Mouse (Mus musculus) cerebral cortex, adult 2 months (tissue): Measurements from ENCODE around the gene Ppp2r3c.

ENCODE experiments used
- WGBS: fragments of 180-500 bp; shearing (Covaris S2); methylation state at CpG from one replicate; pipeline ENCODE4 v1.1.7; 2018; 5-methylcytosine and 5-hydroxymethylcytosine counted together

The Ppp2r3c gene

DNA sequence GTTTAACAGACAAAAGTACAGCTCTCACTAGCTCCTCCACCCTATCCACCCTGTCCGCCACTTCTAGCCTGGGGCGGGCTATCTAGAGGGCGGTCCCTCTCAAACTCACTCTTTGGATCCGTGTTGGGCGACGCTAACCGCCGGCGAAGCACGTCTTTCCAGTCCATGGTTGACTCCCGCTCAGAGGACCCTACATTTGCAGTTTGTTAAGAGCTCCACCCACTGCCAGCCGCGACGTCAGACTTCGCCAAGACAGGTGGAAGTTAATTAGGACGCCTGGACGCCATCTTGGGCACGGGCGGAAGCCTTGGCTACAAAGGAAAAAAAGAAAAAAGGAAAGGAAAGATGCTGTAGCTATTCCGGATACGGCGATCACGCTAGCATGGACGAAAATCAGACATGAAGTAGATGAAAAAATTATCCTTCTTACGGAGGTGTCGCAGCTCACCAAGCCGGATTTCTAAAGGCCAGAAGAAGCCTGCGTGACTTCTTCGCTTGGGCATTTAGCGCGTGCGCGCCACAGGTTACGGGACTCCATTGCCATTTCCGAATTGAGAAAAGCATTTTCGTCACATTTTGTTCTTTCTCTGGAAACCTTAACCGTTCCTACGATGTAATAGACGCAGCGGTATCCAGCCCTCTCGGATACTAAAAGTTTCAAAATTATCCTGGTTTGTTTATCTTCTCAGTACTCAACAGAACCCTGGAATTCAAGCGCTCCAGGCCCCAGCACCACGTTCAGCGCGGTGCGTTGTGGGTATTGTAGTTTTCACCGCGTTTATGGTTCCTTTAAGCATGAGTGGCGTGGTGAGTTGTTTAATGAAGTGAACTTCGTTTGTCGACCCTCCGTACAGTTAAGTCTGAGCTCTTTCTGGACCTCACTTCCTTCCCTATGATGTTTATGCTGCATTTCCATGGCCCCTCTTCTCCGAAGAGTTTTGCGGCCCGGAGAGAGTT is at the start of gene Ppp2r3c:
Ppp2r3c (minus strand) TSS at position 514 of the 957 bp plus-strand sequence.
- under 1% methylated on average over 55 of the region's 55 CpGs for WGBS

DNA sequence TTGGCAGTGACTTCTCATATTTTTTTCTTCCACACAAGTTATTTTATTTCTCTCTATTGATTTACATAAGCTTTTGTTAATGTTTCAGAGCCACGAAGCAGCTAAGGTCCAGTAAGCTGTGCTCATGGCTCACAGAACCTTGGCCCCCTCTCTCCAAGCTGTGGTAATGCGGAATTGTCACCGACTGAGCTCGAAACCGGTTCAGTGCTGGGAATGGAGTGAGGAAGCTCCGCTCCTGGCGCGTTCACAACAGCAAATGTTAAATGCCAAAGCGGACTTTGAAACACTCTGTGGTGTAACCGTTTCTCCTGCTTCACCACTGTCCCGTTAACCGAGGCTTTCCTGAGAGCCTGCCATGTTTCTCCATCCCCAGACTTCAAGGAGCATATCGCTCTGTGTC is 41.8 kb upstream of the Ppp2r3c start:
- WGBS, result 62% methylated on average over 13 of the region's 13 CpGs

DNA sequence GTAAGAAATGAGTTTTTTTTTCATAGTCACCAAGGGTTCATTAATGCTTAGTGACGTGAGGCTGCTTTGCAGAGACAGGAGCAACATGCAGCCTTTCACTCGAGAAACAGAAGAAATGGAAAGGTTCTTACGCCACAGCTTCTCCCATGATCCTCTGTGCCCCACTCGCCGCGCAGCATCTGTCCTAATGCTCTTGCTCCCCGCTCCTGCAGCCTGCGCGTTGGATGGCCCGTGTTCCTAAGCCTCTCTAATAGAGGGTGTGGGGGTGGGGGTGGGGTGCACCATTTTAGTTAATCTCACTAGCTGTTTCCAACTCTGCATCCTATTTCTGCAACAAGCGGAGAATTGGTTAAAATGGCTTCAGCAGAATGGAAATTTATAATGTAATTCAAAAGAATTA is 41.2 kb upstream of the Ppp2r3c start:
- WGBS, result 60% methylated on average over 11 of the region's 11 CpGs

DNA sequence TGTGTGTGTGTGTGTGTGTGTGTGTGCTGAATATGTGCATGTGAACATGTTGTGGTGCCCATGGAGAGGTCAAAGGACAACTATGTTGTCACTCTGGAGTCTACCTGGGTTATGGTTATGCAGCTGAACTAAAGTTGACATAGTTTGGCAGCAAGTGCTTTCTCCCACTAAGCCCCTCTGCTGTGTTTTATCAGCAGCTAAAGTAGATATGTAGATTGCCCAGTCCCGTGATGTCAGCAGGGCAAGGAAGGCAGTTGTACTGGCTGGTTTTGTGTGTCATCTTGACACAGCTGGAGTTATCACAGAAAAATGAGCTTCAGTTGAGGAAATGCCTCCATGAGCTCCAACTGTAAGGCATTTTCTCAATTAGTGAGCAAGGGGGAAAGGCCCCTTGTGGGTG is 40.2 kb upstream of the Ppp2r3c start:
- 90% methylated on average over 1 of the region's 1 CpGs for WGBS

DNA sequence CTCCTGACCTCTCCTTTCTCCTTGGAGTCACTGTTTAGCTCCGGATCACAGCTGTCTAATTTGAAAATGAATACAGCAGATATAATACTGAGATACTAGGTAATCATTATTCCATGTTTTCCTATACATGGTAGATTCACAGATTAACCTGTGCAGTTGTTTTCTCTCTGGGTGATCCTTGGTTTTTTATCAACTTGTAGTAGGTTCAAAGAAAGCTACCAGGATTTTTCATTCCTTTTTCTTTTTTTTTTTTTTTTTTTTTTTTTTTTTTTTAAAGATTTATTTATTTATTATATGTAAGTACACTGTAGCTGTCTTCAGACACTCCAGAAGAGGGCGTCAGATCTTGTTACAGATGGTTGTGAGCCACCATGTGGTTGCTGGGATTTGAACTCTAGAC is 35.7 kb upstream of the Ppp2r3c start:
- 98% methylated on average over 2 of the region's 2 CpGs for WGBS

DNA sequence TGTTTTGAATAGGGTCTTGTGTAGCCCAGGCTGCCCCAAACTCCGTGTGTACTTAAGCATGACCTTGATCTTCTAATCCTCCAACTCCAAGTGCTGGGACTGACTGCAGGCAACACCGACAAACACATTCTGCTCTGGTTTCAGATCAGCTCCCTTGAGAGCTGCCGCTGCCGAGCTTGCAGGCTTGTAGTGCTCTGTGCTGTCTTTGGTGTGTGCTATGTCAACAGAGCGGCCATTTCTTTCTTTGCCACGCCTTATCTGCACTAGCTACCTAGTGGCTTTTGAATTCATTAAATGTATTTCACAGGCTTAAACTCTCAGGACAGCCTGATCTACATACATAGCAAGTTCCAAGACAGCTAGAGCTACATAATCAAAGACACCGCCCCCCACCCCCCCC is 30.9 kb upstream of the Ppp2r3c start:
- 97% methylated on average over 7 of the region's 7 CpGs for WGBS

DNA sequence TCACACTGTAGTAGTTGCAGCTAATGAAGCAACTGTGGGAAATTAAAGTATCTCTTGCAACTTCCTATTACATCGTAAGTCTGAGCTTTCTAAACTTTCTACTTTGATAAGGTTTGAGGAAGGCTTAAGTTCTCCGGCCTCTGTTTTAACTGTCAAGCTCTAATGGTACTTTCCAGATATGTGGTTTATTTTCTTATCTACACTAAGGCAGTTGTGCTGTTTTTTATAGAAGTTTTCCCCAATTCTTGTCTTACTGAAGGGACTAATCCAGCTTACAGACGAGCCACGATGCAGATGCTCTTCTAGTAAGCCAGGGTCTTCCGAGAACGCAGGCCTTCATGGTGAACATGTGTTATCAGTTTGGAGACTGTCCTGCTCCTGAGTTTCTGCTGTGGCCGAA is 26.6 kb upstream of the Ppp2r3c start:
- 96% methylated on average over 7 of the region's 7 CpGs for WGBS

DNA sequence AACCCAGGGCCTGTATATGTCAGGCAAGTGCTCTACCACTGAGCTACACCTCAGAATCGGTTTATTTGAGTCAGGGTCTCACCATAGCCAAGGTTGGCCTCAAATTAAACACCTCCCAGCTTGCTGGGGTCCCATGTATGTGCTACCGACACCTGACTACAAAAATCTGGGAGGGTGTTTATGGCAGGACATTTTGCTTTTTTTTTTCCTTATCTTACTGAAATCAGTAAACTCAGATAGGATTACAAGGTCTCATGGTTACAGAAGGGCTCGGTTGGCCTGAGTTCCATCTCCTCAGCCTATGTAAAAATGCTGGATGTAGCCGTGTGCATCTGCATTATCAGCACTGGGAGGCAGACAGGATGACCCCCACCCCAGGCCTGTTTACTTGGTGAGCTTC is 26.0 kb upstream of the Ppp2r3c start:
- WGBS, result 89% methylated on average over 4 of the region's 4 CpGs

DNA sequence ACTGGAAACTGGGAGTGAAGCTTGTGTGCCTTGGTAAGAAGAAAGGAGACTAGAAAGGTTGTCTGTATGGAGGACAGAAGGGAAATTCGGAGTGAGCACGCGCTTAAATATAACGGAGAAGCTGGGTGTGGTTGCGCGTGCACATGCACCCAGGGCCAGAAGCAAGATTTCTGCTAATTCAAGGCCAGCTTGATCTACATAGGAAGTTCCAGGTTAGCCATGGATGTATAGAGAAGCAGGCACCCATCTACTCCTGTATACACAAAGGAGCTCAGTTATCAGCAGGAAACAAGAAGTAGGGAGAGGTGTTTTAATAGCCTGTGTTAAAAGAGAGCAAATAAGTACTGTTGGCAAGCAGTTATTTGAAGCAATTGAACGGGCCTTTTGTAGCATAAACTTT is 22.9 kb upstream of the Ppp2r3c start:
- 83% methylated on average over 7 of the region's 7 CpGs for WGBS

DNA sequence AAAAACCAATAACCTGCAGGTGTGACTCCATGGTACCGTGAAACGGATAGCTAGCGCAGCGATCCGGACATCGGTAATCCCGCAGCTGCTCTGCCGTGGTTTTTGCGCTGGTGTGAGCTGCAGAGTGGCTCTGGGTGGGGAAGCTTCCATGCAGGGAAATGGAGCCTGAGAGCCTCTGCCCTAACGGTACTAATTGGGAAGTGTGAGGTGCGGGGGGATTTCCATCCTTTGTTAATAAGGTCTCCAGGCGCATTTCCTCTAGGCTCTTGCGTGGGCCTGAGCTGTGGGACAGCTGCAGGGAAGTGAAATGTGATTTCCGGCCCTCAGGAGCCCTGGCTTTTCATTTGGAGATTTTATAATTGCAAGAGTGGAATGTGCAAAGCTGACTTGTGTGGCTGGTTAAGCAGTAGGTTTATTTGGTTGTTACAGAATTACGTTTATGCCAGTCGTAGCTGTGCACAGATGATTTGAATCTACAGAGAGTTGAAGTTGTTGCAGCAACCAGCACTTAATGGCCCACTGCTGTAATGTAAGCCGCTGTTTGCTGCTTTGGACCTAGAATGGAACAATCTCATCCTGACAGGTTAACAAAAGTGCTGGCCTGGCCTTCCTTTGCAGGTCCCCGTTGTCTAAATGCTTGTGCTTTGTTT is 19.0 kb upstream of the Ppp2r3c start:
- whole genome bisulfite sequencing, result 81% methylated on average over 18 of the region's 18 CpGs

DNA sequence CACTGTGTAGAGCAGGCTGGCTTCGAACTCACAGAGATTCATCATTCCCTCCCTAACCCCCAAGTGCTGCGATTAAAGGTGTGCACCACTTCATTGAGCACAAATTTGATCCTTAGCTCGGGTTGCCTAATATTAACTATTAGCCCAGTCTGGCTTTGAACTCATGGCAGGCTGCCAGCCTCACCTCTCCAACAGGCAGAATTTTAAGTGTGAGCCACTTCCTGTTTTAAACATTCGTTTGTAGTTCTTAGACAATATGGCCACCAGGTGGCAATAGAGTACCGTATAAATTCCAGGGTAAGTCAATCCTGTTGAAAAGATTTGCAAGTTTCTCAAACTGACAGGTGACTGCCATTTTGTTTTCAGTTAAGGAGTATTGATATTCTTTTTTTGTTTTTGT is 12.4 kb upstream of the Ppp2r3c start:
- 31% methylated on average over 5 of the region's 5 CpGs for WGBS

DNA sequence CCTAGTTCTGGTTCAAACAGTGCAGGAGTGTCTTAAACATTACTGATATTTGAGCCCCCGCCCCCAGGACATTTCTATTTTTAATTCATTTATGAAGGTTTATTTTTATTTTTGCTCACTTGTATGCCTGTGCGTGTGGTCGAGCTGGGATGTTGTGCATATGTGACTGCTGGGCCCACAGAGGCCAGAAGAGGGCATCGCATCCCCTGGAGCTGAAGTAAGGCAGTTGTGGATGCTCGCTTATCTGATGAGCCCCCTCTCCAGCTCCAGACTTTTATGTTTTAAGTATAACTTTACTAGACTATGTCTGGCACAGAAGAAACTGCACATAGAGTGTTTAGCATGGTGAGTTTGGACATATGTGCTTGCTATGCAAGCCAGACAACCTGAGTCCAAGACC is 11.1 kb upstream of the Ppp2r3c start:
- WGBS, result 83% methylated on average over 5 of the region's 5 CpGs

DNA sequence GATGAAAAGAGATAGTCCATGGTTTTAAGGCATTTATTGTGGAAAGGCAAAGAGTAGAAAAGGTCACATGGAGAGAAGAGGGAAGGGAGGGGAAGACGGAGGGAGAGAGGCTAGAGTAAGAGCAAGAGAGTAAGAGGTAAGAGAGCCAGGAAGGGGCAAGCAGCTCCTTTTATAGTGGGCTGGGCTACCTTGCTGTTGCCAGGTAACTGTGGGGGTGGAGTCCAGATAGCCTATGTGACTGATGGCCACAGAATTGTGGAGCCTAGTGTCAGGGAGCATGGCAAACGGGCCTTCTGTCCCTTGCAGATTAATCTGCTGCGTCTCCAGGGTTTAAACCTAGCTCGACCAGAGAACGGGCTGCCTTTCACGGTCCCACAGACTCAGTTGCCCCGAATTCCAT is 9.0 kb upstream of the Ppp2r3c start:
- WGBS, result 94% methylated on average over 7 of the region's 7 CpGs

DNA sequence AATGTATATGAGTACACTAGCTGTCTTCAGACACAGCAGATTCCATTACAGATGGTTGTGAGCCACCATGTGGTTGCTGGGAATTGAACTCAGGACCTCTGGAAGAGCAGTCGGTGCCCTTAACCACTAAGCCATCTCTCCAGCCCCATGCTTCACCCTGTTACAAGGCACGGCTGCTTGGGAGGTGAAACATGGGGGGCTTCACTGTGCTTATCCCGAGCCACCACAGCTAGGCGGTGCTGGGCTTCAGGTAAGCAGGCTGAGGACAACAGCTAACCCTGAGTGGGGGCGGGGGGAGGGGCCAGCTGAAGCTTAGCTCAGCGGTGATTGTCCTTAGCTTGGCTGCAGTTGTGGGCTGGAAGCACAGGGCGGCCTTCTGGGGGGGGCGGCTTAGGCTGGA is 6.7 kb upstream of the Ppp2r3c start:
- 85% methylated on average over 8 of the region's 8 CpGs for WGBS

DNA sequence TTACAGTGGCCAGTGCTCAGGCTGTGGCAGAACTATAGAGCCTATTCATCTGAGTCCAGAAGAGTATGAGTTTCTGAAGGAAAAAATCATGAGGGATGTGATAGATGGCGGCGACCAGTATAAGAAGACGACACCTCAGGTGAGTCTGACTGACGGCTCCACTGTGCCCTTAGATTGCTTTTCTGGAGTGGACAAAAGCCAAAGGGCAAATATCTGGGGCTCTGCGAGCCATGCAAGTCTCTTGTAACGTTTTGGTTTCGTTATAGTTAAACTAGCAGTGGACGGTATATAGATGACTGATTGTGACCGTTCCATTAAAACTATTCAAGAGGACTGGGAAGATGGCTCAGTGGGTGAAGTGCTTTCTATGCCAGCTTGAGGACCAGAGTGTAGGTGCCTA is 5.9 kb upstream of the Ppp2r3c start:
- WGBS, result 95% methylated on average over 9 of the region's 9 CpGs

DNA sequence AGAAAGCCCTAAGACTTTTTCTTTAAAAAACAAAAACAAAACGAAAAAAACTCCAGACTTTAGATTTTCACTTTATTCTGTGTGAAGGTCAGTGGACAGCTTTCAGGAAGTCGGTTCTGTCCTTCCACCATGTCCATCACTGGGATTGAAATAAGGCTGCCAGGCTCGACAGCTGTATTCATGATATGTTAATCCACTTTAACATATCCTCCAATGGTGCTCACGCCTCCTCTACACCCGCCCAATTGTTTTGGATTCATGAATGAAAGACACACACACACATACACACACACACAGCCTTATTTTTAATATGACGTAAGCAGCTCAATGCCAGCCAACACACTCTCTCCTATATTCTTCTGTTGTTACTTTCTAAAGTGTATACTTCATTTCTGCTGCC is 4.8 kb upstream of the Ppp2r3c start:
- WGBS, result 61% methylated on average over 6 of the region's 6 CpGs

DNA sequence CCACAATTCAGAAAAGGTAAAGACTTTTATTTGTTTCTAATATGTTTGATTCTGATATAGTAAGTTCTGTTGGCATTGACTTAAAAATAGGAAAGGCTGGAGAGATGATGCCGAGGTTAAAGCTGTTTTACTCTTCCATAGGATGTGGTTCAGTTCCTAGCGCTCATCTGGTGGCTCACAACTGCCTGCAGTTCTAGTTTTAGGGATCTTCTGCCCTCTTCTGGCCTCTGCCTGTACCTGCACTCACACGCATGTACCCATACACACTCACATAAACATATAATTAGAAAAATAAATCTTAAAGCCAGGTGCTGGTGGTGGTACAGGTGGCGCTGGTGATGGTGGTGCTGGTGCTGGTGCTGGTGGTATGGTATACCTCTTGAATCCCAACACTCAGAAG is 3.6 kb upstream of the Ppp2r3c start:
- WGBS, result 99% methylated on average over 4 of the region's 4 CpGs

DNA sequence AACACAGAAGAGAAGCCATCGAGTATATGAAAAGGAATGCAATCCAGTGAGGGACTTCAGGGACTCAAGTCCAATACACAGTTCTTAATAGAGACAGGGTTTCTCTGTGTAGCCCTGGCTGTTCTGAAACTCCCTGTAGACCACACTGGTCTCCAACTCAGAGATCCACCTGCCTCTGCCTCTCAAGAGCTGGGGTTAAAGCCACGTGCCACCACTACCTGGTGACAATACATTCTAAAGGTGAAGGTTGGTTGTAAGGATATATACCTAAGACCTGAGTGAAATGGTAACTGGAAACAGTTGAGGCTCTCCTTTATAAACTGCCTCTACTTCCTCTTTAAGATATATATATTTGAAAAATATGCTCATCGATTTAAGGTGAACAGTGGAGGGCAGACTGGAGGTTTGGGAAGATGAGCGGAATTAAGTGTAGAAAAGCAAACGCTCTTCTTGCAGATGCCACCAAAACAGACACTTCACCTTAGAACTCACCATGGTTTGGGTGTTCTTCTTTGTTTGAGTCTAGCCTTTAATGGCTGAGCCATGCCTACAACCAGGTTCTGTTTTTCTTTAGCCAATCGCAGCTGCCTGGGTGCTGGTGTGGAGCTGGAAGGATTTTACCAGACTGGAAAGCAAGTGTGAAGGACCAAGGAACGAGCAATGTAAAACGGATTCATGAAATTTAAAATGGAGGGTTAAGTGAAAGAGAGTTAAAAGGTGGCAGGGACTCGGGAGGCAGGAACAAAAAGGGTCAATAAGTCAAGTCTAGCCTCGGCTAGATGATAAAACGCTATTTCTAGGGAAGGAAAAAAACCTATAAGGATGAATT is 1.1 kb downstream of the Ppp2r3c start:
- WGBS, result 33% methylated on average over 11 of the region's 11 CpGs

DNA sequence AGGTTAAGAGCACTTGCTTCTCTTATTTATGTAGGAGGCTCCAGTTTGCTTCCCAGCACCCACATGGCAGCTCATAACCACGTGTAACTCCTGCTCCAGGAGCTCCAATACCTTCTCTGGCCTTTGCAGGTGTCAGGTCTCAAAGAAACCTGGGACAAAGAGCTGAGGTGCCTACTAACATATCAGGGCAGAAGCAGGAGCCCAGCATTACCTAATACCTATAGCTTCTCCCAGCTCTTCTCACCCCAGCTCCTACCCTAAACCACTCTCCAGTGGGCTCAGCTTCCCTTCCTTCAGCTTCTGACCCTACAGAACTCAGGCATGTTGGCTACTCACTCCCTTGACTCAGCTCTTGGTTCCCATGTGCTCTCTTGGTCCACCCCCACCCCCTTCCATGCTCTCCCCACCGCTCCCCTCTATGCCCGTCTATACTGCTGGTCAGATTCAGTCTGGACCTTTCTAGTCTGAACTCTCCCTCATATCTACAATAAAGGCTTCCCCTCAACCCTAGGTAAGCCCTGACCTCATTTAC is 1.9 kb downstream of the Ppp2r3c start:
- WGBS, result 79% methylated on average over 3 of the region's 3 CpGs

DNA sequence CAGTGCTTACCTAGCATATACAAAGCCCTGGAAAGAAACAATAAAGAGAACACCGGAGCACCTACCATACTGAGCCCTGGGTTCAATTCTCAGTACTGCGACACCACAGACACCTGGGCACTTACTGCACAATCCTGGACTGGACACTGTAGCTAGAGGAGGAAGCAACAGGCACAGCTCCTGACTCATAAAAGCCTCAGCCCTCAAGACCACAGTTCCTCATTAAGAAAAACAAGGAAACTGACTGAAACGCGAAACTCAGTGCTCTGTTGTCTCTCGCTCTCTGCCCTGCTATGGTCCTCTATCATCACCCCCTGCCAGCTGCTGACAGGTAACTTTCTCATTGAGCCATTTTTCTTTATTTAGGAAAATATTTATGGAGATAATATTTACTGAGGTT is 3.5 kb downstream of the Ppp2r3c start, which contains the start of gene 1110008L16Rik:
1110008L16Rik (plus strand) TSS at position 242 of the 400 bp plus-strand sequence.
- WGBS, result 88% methylated on average over 5 of the region's 5 CpGs

DNA sequence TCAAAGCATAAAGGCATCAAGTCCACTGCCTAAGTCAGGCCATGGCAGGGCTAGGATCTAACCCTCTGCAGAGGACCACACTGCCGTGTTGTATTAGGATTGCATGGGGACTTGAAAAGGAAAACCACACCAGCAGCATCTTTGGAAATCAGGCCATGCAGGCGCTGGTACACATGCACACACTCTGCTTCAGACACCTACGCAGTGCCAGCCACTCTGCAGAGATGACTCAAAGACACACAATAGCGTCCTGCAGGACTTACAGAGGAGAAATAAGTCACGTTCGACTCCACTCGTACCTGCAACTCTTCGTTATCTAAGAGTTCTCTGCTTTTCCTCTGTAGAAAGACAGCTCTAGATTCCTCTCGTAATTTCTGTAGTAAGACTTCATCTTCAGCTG is 4.7 kb downstream of the Ppp2r3c start:
- 77% methylated on average over 9 of the region's 9 CpGs for WGBS

DNA sequence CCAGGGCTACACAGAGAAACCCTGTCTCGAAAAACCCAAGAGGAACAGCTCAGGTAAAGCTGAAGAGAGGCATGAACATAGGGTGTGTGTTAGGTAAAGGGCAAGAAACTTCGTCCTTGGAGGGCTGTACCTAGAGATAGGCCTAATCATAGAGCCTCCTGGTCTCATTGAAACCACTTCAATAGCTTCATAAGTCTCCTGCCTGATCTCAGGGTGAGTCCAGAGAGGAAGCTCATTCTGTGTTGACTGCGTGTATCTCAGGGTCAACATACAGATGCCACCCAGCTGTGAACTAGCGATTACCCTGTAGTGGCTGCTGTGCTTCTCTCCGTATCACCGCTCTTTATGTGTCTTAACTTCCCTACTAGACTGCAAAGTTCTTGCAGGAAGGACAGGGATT is 25.2 kb downstream of the Ppp2r3c start:
- WGBS, result 93% methylated on average over 3 of the region's 6 CpGs
